Mouse (Mus musculus): ENCODE results near the gene U2af2.

- no peak for TF ChIP-seq CTCF (IDR thresholded peaks at IDR 0.05; ENCODE audit: borderline replicate concordance, extremely low read depth, insufficient read depth, insufficient read length)
- TF ChIP-seq POLR2A (IDR thresholded peaks at IDR 0.05; ENCODE audit: borderline replicate concordance, extremely low read depth, insufficient read depth, insufficient read length, poor library complexity, severe bottlenecking): no peak
These were observed 20.0 kb downstream of the U2af2 start for GRCm38 (mm10) chr7:5081939-5082338.

Data from brain, embryonic 14.5 days (tissue).